Mouse (Mus musculus): ENCODE results near the gene Hoxa3. TPM values are rescaled to one million over a fixed set of nuclear protein-coding genes. Genes with fewer than 3 reads are reported as not detected.

Hoxa3 gene
- polyA plus RNA-seq, 1 experiment from 2014 or later = 2.8 TPM

DNA sequence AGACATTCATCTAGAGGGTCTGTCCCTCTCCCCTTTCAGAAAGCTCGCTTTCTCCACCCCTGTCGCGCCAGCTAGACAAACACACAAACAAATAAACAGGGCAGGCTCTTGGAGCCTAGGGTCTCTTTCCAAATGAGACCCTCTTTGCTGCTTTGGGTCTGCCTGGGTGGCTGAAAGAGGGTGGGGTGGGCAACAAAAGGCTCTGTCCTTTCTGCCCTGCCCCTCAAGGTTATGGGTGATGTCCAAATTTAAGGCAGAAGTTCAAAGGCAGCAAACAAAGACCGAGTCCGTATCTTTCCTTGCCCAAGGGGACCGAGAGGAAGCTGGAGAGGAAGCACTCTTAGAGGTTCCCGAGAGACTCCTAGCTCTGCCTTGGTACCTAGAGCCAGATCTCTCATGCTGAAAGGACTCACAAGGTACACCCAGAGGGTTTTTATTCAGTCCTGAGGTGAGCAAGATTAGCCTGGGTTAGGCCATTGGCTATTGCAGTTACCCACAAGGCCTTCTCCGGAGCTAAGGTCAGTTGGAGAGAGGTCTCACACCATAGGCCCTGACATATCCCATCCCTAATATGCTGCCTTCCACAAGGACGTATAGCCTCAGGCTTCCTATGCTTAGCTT is 28.0 kb upstream of the Hoxa3 start:
- H3K36me3 ChIP-seq (ENCODE audit: control insufficient read depth, insufficient read depth, low read length) = no peaks in the 10 kb centered on the region
- no peaks in the 10 kb centered on the region for H3K9me3 ChIP-seq (ENCODE audit: control insufficient read depth, low read length)
- no peak overlapping the region for H3K4me3 ChIP-seq (ENCODE audit: low read depth, low read length)
- H3K4me1 ChIP-seq (ENCODE audit: control insufficient read depth, insufficient read depth, low read length) = no peaks in the 10 kb centered on the region
- no peak for DNase-seq (ENCODE audit: low spot score)
- no peak for ATAC-seq (ENCODE audit: low read depth)
- 6% methylated on average over 9 of the region's 9 CpGs for WGBS
- H3K9ac ChIP-seq (ENCODE audit: low read depth, low read length) = no peak overlapping the region
- no peak overlapping the region for H3K4me2 ChIP-seq (ENCODE audit: low read depth, low read length)
- H3K27ac ChIP-seq (replicated peaks; ENCODE audit: low read depth, low read length) = no peak overlapping the region
- peaks cover 98% of the 10 kb centered on the region for H3K27me3 ChIP-seq (replicated peaks; ENCODE audit: control insufficient read depth, insufficient read depth, low read length)

DNA sequence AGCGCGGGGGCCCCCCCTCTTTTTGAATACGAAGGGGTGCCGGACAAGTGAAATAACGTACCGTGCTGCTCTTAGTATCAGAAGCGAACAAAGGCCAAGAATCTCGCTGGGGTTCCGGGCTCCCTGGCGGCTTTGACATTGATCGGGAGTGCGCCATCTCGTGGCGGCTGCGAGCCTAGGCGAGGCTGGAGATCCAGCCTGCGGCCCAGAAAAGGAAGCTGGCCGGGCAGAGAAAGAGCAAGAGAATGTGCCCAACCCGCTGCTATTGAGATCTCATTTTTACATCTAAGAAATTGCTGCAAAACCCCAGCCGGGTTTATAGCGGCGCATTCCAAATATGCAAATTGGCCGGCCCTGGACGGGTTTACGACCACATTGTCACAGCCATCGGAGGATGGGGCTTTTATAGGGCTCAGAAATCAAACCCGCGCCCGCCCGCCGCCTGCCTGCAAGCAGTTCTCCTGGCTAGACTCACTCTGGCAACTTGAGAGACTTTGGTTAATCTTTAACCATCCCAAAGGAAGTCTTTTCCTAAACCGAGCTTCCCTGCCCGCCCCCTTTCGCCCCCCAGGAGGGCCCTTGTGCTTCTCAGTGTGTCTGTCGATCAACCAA is 27.4 kb upstream of the Hoxa3 start, which contains the start of gene Hoxa10:
TSS of gene Hoxa10 (minus strand) at position 466 of the 612 bp plus-strand sequence.
- H3K27me3 ChIP-seq (replicated peaks; ENCODE audit: control insufficient read depth, insufficient read depth, low read length) = peaks cover 98% of the 10 kb centered on the region
- H3K36me3 ChIP-seq (ENCODE audit: control insufficient read depth, insufficient read depth, low read length) = no peaks in the 10 kb centered on the region
- H3K4me3 ChIP-seq (ENCODE audit: low read depth, low read length) = peak within 1 kb of the TSS; percentile 18; the same call in 1 of the 2 replicates
- H3K9me3 ChIP-seq (ENCODE audit: control insufficient read depth, low read length) = no peaks in the 10 kb centered on the region
- H3K4me2 ChIP-seq (ENCODE audit: low read depth, low read length) = peak within 1 kb of the TSS; percentile 23; the same call in 1 of the 2 replicates
- WGBS = 1% methylated on average over 35 of the region's 35 CpGs
- no peak within 1 kb of the TSS for H3K27ac ChIP-seq (replicated peaks; ENCODE audit: low read depth, low read length)
- no peak within 1 kb of the TSS for H3K9ac ChIP-seq (ENCODE audit: low read depth, low read length)
- DNase-seq (ENCODE audit: low spot score) = peak; percentile 81
- peak; percentile 70; the same call in 1 of the 2 replicates for ATAC-seq (ENCODE audit: low read depth)
- H3K4me1 ChIP-seq (ENCODE audit: control insufficient read depth, insufficient read depth, low read length) = no peaks in the 10 kb centered on the region

DNA sequence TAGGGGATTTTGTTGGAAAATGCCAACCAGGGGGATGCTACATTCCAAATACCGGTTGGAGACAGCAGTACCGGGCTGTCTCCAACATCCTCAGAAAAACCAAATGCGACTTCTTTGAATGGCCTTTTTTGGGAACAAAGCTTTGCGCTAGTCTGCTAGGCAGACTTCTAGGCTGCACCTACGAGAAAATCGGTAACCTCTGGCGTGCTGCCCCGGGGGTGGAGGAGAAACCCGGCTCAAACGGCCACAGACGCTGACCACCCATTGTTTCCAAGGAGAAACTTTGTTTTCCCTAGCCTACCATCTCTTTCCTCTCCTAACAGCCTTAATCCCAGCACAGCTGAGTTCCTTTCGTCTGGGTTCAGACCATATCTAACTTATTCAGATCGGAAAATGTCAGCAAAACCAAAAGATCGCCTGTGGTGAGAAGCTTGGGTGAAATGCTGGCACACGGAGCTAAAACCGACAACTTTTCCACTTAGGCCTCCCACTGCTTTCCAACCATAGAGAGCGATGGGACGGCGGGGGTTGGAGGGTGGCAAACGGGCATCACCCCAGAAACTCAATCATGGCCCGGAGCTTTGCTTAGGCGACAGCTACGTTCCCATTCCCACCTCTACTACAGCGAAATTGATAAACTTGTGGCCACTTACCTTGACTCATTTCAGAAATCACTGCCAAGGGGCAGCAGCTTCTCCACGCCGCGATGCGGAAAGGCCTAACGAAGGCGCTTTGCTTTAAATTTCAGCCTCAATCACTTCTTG is 26.7 kb upstream of the Hoxa3 start:
- no peaks in the 10 kb centered on the region for H3K4me1 ChIP-seq (ENCODE audit: control insufficient read depth, insufficient read depth, low read length)
- H3K4me2 ChIP-seq (ENCODE audit: low read depth, low read length) = peak overlapping the region; percentile 23; the same call in 1 of the 2 replicates
- WGBS = 1% methylated on average over 30 of the region's 30 CpGs
- H3K9me3 ChIP-seq (ENCODE audit: control insufficient read depth, low read length) = no peaks in the 10 kb centered on the region
- peaks cover 98% of the 10 kb centered on the region for H3K27me3 ChIP-seq (replicated peaks; ENCODE audit: control insufficient read depth, insufficient read depth, low read length)
- H3K36me3 ChIP-seq (ENCODE audit: control insufficient read depth, insufficient read depth, low read length) = no peaks in the 10 kb centered on the region
- no peak for ATAC-seq (ENCODE audit: low read depth)
- no peak overlapping the region for H3K27ac ChIP-seq (replicated peaks; ENCODE audit: low read depth, low read length)
- H3K4me3 ChIP-seq (ENCODE audit: low read depth, low read length) = peak overlapping the region; percentile 18; the same call in 1 of the 2 replicates
- DNase-seq (ENCODE audit: low spot score) = no peak
- H3K9ac ChIP-seq (ENCODE audit: low read depth, low read length) = no peak overlapping the region

DNA sequence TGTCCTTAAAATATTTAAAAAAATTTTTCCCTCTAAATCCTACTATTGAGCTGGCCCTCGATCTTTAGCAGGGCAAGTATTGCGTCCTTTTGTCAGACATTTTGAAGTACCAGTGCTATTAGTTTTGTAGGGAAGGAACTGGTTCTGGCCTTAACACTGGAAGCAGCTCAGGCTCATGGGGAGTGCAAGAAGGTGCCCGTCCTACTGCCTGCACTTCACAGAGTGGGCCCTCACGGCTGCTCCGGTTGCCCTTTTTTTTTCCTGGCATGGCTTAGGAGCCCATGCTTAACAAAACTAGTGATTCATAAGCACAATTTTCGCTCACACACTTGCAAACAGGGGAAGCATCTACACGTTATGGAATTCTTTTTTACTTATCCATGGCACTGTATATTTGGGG is 25.8 kb upstream of the Hoxa3 start:
- ATAC-seq (ENCODE audit: low read depth) (no peak), DNase-seq (ENCODE audit: low spot score) (no peak)
- Histone ChIP-seq H3K4me3 (ENCODE audit: low read depth, low read length) (no peak overlapping the region), H3K27ac (replicated peaks; ENCODE audit: low read depth, low read length) (no peak overlapping the region), H3K9ac (ENCODE audit: low read depth, low read length) (no peak overlapping the region), H3K4me1 (ENCODE audit: control insufficient read depth, insufficient read depth, low read length) (no peaks in the 10 kb centered on the region), H3K9me3 (ENCODE audit: control insufficient read depth, low read length) (no peaks in the 10 kb centered on the region), H3K4me2 (ENCODE audit: low read depth, low read length) (no peak overlapping the region), H3K27me3 (replicated peaks; ENCODE audit: control insufficient read depth, insufficient read depth, low read length) (peaks cover 98% of the 10 kb centered on the region), H3K36me3 (ENCODE audit: control insufficient read depth, insufficient read depth, low read length) (no peaks in the 10 kb centered on the region)
- 4% methylated on average over 7 of the region's 7 CpGs for WGBS

DNA sequence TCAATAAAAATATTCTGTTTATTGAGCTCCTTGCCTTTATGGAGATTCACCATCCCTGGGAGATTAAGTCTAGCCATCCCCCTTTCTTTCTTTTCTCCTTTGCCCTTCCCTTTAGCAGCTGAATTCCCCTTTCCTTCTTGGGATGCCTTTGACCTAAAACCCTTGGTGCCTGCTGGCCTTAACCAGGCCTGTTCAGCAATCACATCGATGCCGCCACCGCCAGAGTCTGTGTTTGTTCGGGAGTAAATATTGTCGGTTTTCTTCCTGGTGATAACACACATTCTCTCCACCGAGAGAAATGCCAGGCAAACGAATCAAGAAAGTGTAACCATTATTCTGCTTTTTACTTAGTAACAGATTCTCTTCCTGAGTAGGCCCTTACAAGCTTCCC is 25.0 kb upstream of the Hoxa3 start:
- DNase-seq (ENCODE audit: low spot score) = no peak
- Histone ChIP-seq H3K27me3 (replicated peaks; ENCODE audit: control insufficient read depth, insufficient read depth, low read length) (peaks cover 98% of the 10 kb centered on the region), H3K36me3 (ENCODE audit: control insufficient read depth, insufficient read depth, low read length) (no peaks in the 10 kb centered on the region), H3K4me3 (ENCODE audit: low read depth, low read length) (no peak overlapping the region), H3K27ac (replicated peaks; ENCODE audit: low read depth, low read length) (no peak overlapping the region), H3K4me2 (ENCODE audit: low read depth, low read length) (no peak overlapping the region), H3K9ac (ENCODE audit: low read depth, low read length) (no peak overlapping the region), H3K9me3 (ENCODE audit: control insufficient read depth, low read length) (no peaks in the 10 kb centered on the region), H3K4me1 (ENCODE audit: control insufficient read depth, insufficient read depth, low read length) (no peaks in the 10 kb centered on the region)
- 3% methylated on average over 7 of the region's 7 CpGs for WGBS
- ATAC-seq (ENCODE audit: low read depth) = no peak

DNA sequence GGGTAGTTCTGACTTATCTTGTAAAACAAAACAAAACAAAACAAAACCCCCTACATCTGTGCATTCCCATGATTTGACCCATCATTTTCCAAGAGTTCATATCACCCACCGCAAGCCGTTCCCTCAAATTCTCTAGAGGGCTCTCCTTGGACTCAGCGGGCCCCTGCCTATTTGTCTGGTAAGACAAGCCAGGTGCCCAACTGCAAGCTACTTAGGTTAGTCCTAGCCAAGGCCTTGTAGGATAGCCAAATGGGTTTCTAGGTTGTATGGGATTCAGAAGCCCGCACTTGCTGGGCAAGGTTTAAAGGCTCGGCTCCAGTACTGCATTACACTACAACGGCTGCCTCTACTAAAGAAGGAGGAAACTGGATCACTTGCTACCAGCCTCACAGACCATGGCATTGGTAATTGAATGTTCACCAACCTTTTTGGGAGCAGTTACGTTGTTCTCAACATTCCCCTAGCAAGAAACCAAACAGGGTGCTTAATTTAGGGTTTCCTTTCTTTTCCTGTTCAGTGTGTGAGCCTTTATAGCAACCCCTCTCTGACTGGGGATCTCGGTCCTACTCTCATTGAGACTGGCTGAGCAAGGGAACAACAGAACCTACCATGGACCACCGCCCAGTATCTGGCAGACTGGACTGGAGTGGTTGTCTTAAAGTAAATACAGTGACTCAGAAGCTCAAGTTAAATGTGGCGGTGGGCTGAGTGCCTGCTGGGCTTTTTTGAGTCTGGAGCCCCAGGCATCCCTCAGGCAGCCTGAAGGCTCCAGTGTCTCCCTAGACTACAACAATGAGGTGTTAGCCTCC is 24.4 kb upstream of the Hoxa3 start:
- no peak overlapping the region for H3K27ac ChIP-seq (replicated peaks; ENCODE audit: low read depth, low read length)
- no peak for DNase-seq (ENCODE audit: low spot score)

DNA sequence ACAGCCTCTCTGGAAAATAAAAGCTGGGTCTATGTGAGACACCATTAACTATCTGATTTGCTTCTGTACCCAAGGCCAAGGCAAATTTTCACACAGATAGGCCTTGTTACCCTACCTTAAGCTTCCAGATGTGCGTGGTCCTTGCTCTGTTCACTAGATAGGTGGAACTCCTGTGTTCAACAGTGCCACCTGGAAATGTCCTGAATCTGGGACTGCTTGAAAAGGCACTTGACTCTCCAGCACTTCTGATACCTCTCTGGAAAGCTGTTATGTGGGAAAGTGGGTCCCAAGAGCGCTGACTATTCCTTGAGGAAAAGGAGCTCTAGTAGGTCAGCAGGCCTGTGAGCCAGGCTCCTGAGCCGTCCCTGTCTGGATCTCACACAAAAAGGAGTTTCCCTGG is 23.7 kb upstream of the Hoxa3 start:
- H3K27me3 ChIP-seq (replicated peaks; ENCODE audit: control insufficient read depth, insufficient read depth, low read length) = peaks cover 99% of the 10 kb centered on the region
- no peak overlapping the region for H3K4me2 ChIP-seq (ENCODE audit: low read depth, low read length)
- H3K4me1 ChIP-seq (ENCODE audit: control insufficient read depth, insufficient read depth, low read length) = no peaks in the 10 kb centered on the region
- no peaks in the 10 kb centered on the region for H3K36me3 ChIP-seq (ENCODE audit: control insufficient read depth, insufficient read depth, low read length)
- no peak overlapping the region for H3K4me3 ChIP-seq (ENCODE audit: low read depth, low read length)
- H3K9me3 ChIP-seq (ENCODE audit: control insufficient read depth, low read length) = no peaks in the 10 kb centered on the region
- H3K27ac ChIP-seq (replicated peaks; ENCODE audit: low read depth, low read length) = no peak overlapping the region
- DNase-seq (ENCODE audit: low spot score) = no peak
- ATAC-seq (ENCODE audit: low read depth) = no peak
- 12% methylated on average over 3 of the region's 3 CpGs for WGBS
- no peak overlapping the region for H3K9ac ChIP-seq (ENCODE audit: low read depth, low read length)

More for the DNA sequence above, 24.4 kb upstream of the Hoxa3 start:
- Histone ChIP-seq H3K9ac (ENCODE audit: low read depth, low read length) (no peak overlapping the region), H3K9me3 (ENCODE audit: control insufficient read depth, low read length) (no peaks in the 10 kb centered on the region), H3K4me1 (ENCODE audit: control insufficient read depth, insufficient read depth, low read length) (no peaks in the 10 kb centered on the region), H3K27me3 (replicated peaks; ENCODE audit: control insufficient read depth, insufficient read depth, low read length) (peaks cover 98% of the 10 kb centered on the region), H3K36me3 (ENCODE audit: control insufficient read depth, insufficient read depth, low read length) (no peaks in the 10 kb centered on the region), H3K4me2 (ENCODE audit: low read depth, low read length) (no peak overlapping the region), H3K4me3 (ENCODE audit: low read depth, low read length) (no peak overlapping the region)
- 10% methylated on average over 10 of the region's 10 CpGs for WGBS
- ATAC-seq (ENCODE audit: low read depth) = no peak

DNA sequence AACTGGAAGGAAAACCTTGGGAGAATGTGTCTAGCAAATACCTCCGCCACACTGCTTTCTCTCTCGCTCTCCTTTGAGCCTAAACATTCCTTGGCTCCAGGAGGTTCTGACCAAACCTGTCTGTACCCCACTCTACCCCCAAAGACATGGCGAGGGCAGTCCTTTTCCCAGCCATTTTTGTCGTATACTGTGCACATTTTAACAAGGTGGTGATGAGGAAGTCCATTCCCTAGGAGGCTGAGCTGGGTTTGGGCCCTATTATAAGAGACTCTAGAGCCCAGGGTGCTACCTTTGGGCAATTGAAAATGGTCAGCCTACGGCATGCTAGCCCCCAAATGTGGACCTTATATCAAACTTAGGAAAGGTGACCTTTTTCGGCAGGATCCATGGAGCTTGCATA is 22.7 kb upstream of the Hoxa3 start:
- no peak overlapping the region for H3K4me3 ChIP-seq (ENCODE audit: low read depth, low read length)
- H3K4me2 ChIP-seq (ENCODE audit: low read depth, low read length) = no peak overlapping the region
- WGBS = 11% methylated on average over 6 of the region's 6 CpGs

More for the DNA sequence above, 22.7 kb upstream of the Hoxa3 start:
- peaks cover 97% of the 10 kb centered on the region for H3K27me3 ChIP-seq (replicated peaks; ENCODE audit: control insufficient read depth, insufficient read depth, low read length)
- H3K9me3 ChIP-seq (ENCODE audit: control insufficient read depth, low read length) = no peaks in the 10 kb centered on the region
- H3K4me1 ChIP-seq (ENCODE audit: control insufficient read depth, insufficient read depth, low read length) = no peaks in the 10 kb centered on the region
- no peak for ATAC-seq (ENCODE audit: low read depth)
- no peaks in the 10 kb centered on the region for H3K36me3 ChIP-seq (ENCODE audit: control insufficient read depth, insufficient read depth, low read length)
- no peak overlapping the region for H3K9ac ChIP-seq (ENCODE audit: low read depth, low read length)
- DNase-seq (ENCODE audit: low spot score) = no peak
- no peak overlapping the region for H3K27ac ChIP-seq (replicated peaks; ENCODE audit: low read depth, low read length)
